Mouse (Mus musculus) stomach, postnatal 0 days (tissue): ENCODE measurements around the gene Frmd4b. TPM values are rescaled to one million over a fixed set of nuclear protein-coding genes. Genes with fewer than 3 reads are reported as not detected.

ENCODE experiments used
- ATAC-seq: fragments of 200-750 bp; cut with Nextera tagmentation; 2 replicates; pipeline ENCODE4 v1.8.0; 2017; ENCODE audit not compliant: low FRiP score, low TSS enrichment
- DNase-seq: peaks from one replicate; pipeline ENCODE4 v3.0.0-alpha.2; 2016; ENCODE audit warnings: low spot score
- H3K27ac ChIP-seq: fragments of 300-500 bp; sonication (generic); replicated peaks from 2 replicates; pipeline ENCODE4 v1.5.1; 2014; ENCODE audit warnings: mild to moderate bottlenecking, control low read depth
- H3K27me3 ChIP-seq: fragments of 300-500 bp; sonication (generic); 2 replicates; pipeline ENCODE4 v1.6.1; 2014; ENCODE audit warnings: low read length; ENCODE audit not compliant: control insufficient read depth, insufficient read depth
- H3K36me3 ChIP-seq: fragments of 300-500 bp; sonication (generic); 2 replicates; pipeline ENCODE4 v1.6.1; 2014; ENCODE audit warnings: low read length, mixed read lengths; ENCODE audit not compliant: control insufficient read depth, insufficient read depth
- H3K4me1 ChIP-seq: fragments of 300-500 bp; sonication (generic); replicated peaks from 2 replicates; pipeline ENCODE4 v1.6.1; 2014; ENCODE audit warnings: antibody characterized with exemption; ENCODE audit not compliant: control insufficient read depth, insufficient read depth
- H3K4me2 ChIP-seq: fragments of 300-500 bp; sonication (generic); replicated peaks from 2 replicates; pipeline ENCODE4 v1.6.1; 2014; ENCODE audit warnings: low read depth, mild to moderate bottlenecking, control low read depth, moderate library complexity
- H3K4me3 ChIP-seq: fragments of 300-500 bp; sonication (generic); 2 replicates; pipeline ENCODE4 v1.5.1; 2014; ENCODE audit warnings: low read depth, low read length, control low read depth
- H3K9ac ChIP-seq: fragments of 300-500 bp; sonication (generic); 2 replicates; pipeline ENCODE4 v1.6.1; 2014; ENCODE audit warnings: mild to moderate bottlenecking, low read length, control low read depth, mixed read lengths
- H3K9me3 ChIP-seq: fragments of 300-500 bp; sonication (generic); 2 replicates; pipeline ENCODE4 v1.6.1; 2016; ENCODE audit warnings: low read length; ENCODE audit not compliant: control insufficient read depth
- CTCF ChIP-seq: IDR thresholded peaks from 2 replicates; pipeline ENCODE4 v1.5.1; 2016; ENCODE audit warnings: antibody characterized with exemption, low read depth, mild to moderate bottlenecking, moderate library complexity
- EP300 ChIP-seq: optimal IDR thresholded peaks from 2 replicates; pipeline ENCODE3; 2016; ENCODE audit warnings: antibody characterized with exemption
- WGBS: fragments of 180-500 bp; shearing (Covaris S2); extraction: QIAGEN DNeasy Blood & Tissue Kit; methylation state at CpG from one replicate; pipeline ENCODE4 v1.1.7; 2014; 5-methylcytosine and 5-hydroxymethylcytosine counted together
- polyA plus RNA-seq: library from polyadenylated mRNA; unstranded; fragments of >200 nt; fragmentation: Nextera tagmentation; extraction: Ambion mirVana; gene quantifications from 2 replicates; pipeline ENCODE4 v1.2.1, GENCODE M21; 2015

Gene Frmd4b
- polyA plus RNA-seq, 1 experiment from 2014 or later = 11.2 TPM

- no peak overlapping the region for H3K9ac ChIP-seq
- no peak overlapping the region for H3K4me2 ChIP-seq
- no peak overlapping the region for H3K4me3 ChIP-seq
- no peaks in the 10 kb centered on the region for H3K27me3 ChIP-seq
- 0 out of 2 replicates have a peak, but pooled peaks cover 2% of the 10 kb centered on the region for H3K4me1 ChIP-seq
- no peak overlapping the region for H3K27ac ChIP-seq
- WGBS = 83% methylated on average over 5 of the region's 5 CpGs
- TF ChIP-seq CTCF (peak; percentile 19; the same call in 1 of the 2 replicates), EP300 (no peak)
- no peaks in the 10 kb centered on the region for H3K9me3 ChIP-seq
- ATAC-seq (no peak), DNase-seq (no peak)
- no peaks in the 10 kb centered on the region for H3K36me3 ChIP-seq
These were observed 126.3 kb downstream of the Frmd4b start for GRCm38 (mm10) chr6:97491065-97491464.

- Histone ChIP-seq H3K9ac (no peak overlapping the region), H3K27ac (no peak overlapping the region), H3K36me3 (no peaks in the 10 kb centered on the region), H3K4me3 (no peak overlapping the region), H3K9me3 (no peaks in the 10 kb centered on the region), H3K4me2 (0 out of 2 replicates have a peak overlapping the region, but pooled peaks have one; percentile 5), H3K27me3 (no peaks in the 10 kb centered on the region), H3K4me1 (0 out of 2 replicates have a peak, but pooled peaks cover 2% of the 10 kb centered on the region)
- TF ChIP-seq EP300 = no peak
- DNase-seq = no peak
- WGBS = 32% methylated on average over 7 of the region's 7 CpGs
- ATAC-seq = peak; percentile 55; the same call in 1 of the 2 replicates
These were observed 128.5 kb downstream of the Frmd4b start for GRCm38 (mm10) chr6:97488821-97489220.

- no peaks in the 10 kb centered on the region for H3K9me3 ChIP-seq
- DNase-seq (no peak), ATAC-seq (no peak)
- TF ChIP-seq CTCF (no peak), EP300 (no peak)
- no peak overlapping the region for H3K27ac ChIP-seq
- peak overlapping the region; percentile 93 for H3K4me2 ChIP-seq
- WGBS = 28% methylated on average over 8 of the region's 8 CpGs
- no peaks in the 10 kb centered on the region for H3K36me3 ChIP-seq
- H3K27me3 ChIP-seq = no peaks in the 10 kb centered on the region
- H3K4me3 ChIP-seq = no peak overlapping the region; the same call in 1 of the 2 replicates
- 0 out of 2 replicates have a peak, but pooled peaks cover 2% of the 10 kb centered on the region for H3K4me1 ChIP-seq
- H3K9ac ChIP-seq = no peak overlapping the region
These were observed 129.1 kb downstream of the Frmd4b start for GRCm38 (mm10) chr6:97488280-97488679.

- WGBS = 1% methylated on average over 40 of the region's 40 CpGs
- Histone ChIP-seq H3K9ac (peak overlapping the region; percentile 47; the same call in 1 of the 2 replicates), H3K36me3 (no peaks in the 10 kb centered on the region), H3K27ac (0 out of 2 replicates have a peak overlapping the region, but pooled peaks have one; percentile 40), H3K4me2 (peak overlapping the region; percentile 93), H3K4me1 (0 out of 2 replicates have a peak, but pooled peaks cover 2% of the 10 kb centered on the region), H3K9me3 (no peaks in the 10 kb centered on the region), H3K27me3 (no peaks in the 10 kb centered on the region), H3K4me3 (peak overlapping the region; percentile 49)
- DNase-seq = peak; percentile 80
- ATAC-seq = peak; percentile 84
- TF ChIP-seq CTCF = no peak
- no peak for TF ChIP-seq EP300
These were observed 129.7 kb downstream of the Frmd4b start for GRCm38 (mm10) chr6:97487535-97488081.

GRCm38 (mm10) chr6:97486813-97487361 is 130.5 kb downstream of the Frmd4b start:
- ATAC-seq = no peak
- 0 out of 2 replicates have a peak, but pooled peaks cover 2% of the 10 kb centered on the region for H3K4me1 ChIP-seq
- no peaks in the 10 kb centered on the region for H3K27me3 ChIP-seq
- no peak overlapping the region for H3K27ac ChIP-seq
- WGBS = 10% methylated on average over 11 of the region's 11 CpGs
- H3K4me3 ChIP-seq = peak overlapping the region; percentile 49
- H3K9me3 ChIP-seq = no peaks in the 10 kb centered on the region
- TF ChIP-seq EP300 (no peak), CTCF (no peak)
- DNase-seq = no peak
- peak overlapping the region; percentile 93 for H3K4me2 ChIP-seq
- peak overlapping the region; percentile 47; the same call in 1 of the 2 replicates for H3K9ac ChIP-seq
- no peaks in the 10 kb centered on the region for H3K36me3 ChIP-seq

GRCm38 (mm10) chr6:97485886-97486386 is 131.4 kb downstream of the Frmd4b start:
- ATAC-seq = no peak
- Histone ChIP-seq H3K36me3 (no peaks in the 10 kb centered on the region), H3K27ac (no peak overlapping the region), H3K4me2 (no peak overlapping the region; the same call in 1 of the 2 replicates), H3K4me1 (0 out of 2 replicates have a peak, but pooled peaks cover 2% of the 10 kb centered on the region), H3K9ac (no peak overlapping the region), H3K9me3 (no peaks in the 10 kb centered on the region), H3K27me3 (no peaks in the 10 kb centered on the region), H3K4me3 (no peak overlapping the region)
- TF ChIP-seq CTCF (no peak), EP300 (no peak)
- 60% methylated on average over 11 of the region's 11 CpGs for whole genome bisulfite sequencing
- no peak for DNase-seq
